Mouse (Mus musculus) stomach, embryonic 14.5 days (tissue): ENCODE results near the gene Hnrnpa3. TPM values are rescaled to one million over a fixed set of nuclear protein-coding genes. Genes with fewer than 3 reads are reported as not detected.
A peak's percentile ranks its signal among the peaks of the same experiment; 100 is the strongest.

Experiments used
- ATAC-seq: fragments of 200-750 bp; cut with Nextera tagmentation; 2 replicates; pipeline ENCODE4 v1.8.0; 2017; ENCODE audit warnings: low read depth, moderate TSS enrichment; ENCODE audit not compliant: insufficient number of reproducible peaks, insufficient read depth, low FRiP score
- H3K27ac ChIP-seq: fragments of 300-500 bp; sonication (generic); 2 replicates; pipeline ENCODE4 v1.5.1; 2014; ENCODE audit warnings: mild to moderate bottlenecking, low read length, moderate library complexity, mixed read lengths
- H3K27me3 ChIP-seq: fragments of 300-500 bp; sonication (generic); 2 replicates; pipeline ENCODE4 v1.6.1; 2014; ENCODE audit warnings: low read length, control low read depth, mixed read lengths; ENCODE audit not compliant: control insufficient read depth, insufficient read depth
- H3K36me3 ChIP-seq: fragments of 300-500 bp; sonication (generic); 2 replicates; pipeline ENCODE4 v1.6.1; 2014; ENCODE audit warnings: mild to moderate bottlenecking, control low read depth, low read length, moderate library complexity, mixed read lengths; ENCODE audit not compliant: control insufficient read depth, insufficient read depth
- H3K4me1 ChIP-seq: fragments of 300-500 bp; sonication (generic); 2 replicates; pipeline ENCODE4 v1.6.1; 2014; ENCODE audit warnings: low read length, control low read depth, mixed read lengths; ENCODE audit not compliant: control insufficient read depth, insufficient read depth
- H3K4me2 ChIP-seq: fragments of 300-500 bp; sonication (generic); replicated peaks from 2 replicates; pipeline ENCODE4 v1.6.1; 2014; ENCODE audit warnings: low read depth, low read length, control low read depth
- H3K4me3 ChIP-seq: fragments of 300-500 bp; sonication (generic); 2 replicates; pipeline ENCODE4 v1.5.1; 2014; ENCODE audit warnings: low read depth, low read length, control low read depth
- H3K9ac ChIP-seq: fragments of 300-500 bp; sonication (generic); replicated peaks from 2 replicates; pipeline ENCODE4 v1.6.1; 2014; ENCODE audit warnings: low read depth, mild to moderate bottlenecking, control low read depth, low read length, moderate library complexity, mixed read lengths
- H3K9me3 ChIP-seq: fragments of 300-500 bp; sonication (generic); 2 replicates; pipeline ENCODE4 v1.6.1; 2016; ENCODE audit warnings: low read depth, low read length, control low read depth; ENCODE audit not compliant: control insufficient read depth
- WGBS: fragments of 180-500 bp; shearing (Covaris S2); extraction: QIAGEN DNeasy Blood & Tissue Kit; methylation state at CpG from one replicate; pipeline ENCODE4 v1.1.7; 2014; 5-methylcytosine and 5-hydroxymethylcytosine counted together
- polyA plus RNA-seq: library from polyadenylated mRNA; unstranded; fragments of >200 nt; fragmentation: Nextera tagmentation; extraction: Ambion mirVana; gene quantifications from 2 replicates; pipeline ENCODE4 v1.2.1, GENCODE M21; 2014

Gene Hnrnpa3
- polyA plus RNA-seq, 1 experiment from 2014 or later = 247 TPM

- no peak overlapping the region for H3K4me3 ChIP-seq
- H3K4me1 ChIP-seq = peaks cover 3% of the 10 kb centered on the region; the same call in 1 of the 2 replicates
- no peaks in the 10 kb centered on the region for H3K36me3 ChIP-seq
- H3K27me3 ChIP-seq = no peaks in the 10 kb centered on the region
- WGBS = 62% methylated on average over 8 of the region's 8 CpGs
- no peak overlapping the region for H3K9ac ChIP-seq
- ATAC-seq = peak; percentile 75; the same call in 1 of the 2 replicates
- no peak overlapping the region for H3K4me2 ChIP-seq
- 0 out of 2 replicates have a peak, but pooled peaks cover 2% of the 10 kb centered on the region for H3K9me3 ChIP-seq
- H3K27ac ChIP-seq = peak overlapping the region; percentile 15; the same call in 1 of the 2 replicates
Measured at GRCm38 (mm10) chr2:75642795-75643550, 16.1 kb upstream of the Hnrnpa3 start.

GRCm38 (mm10) chr2:75643950-75644349 is 15.1 kb upstream of the Hnrnpa3 start:
- no peak for ATAC-seq
- Histone ChIP-seq H3K4me2 (no peak overlapping the region), H3K4me1 (peaks cover 3% of the 10 kb centered on the region; the same call in 1 of the 2 replicates), H3K27me3 (no peaks in the 10 kb centered on the region), H3K27ac (no peak overlapping the region), H3K36me3 (no peaks in the 10 kb centered on the region), H3K9ac (no peak overlapping the region), H3K9me3 (0 out of 2 replicates have a peak, but pooled peaks cover 2% of the 10 kb centered on the region), H3K4me3 (no peak overlapping the region)
- WGBS = 79% methylated on average over 6 of the region's 6 CpGs

GRCm38 (mm10) chr2:75645251-75645650 is 13.8 kb upstream of the Hnrnpa3 start:
- H3K36me3 ChIP-seq = no peaks in the 10 kb centered on the region
- ATAC-seq = no peak
- 92% methylated on average over 12 of the region's 12 CpGs for WGBS
- H3K4me3 ChIP-seq = no peak overlapping the region
- H3K27ac ChIP-seq = no peak overlapping the region
- H3K27me3 ChIP-seq = no peaks in the 10 kb centered on the region
- no peak overlapping the region for H3K9ac ChIP-seq
- no peak overlapping the region for H3K4me2 ChIP-seq
- 0 out of 2 replicates have a peak, but pooled peaks cover 2% of the 10 kb centered on the region for H3K9me3 ChIP-seq
- H3K4me1 ChIP-seq = peaks cover 3% of the 10 kb centered on the region; the same call in 1 of the 2 replicates

- Histone ChIP-seq H3K9ac (no peak overlapping the region), H3K9me3 (no peaks in the 10 kb centered on the region), H3K4me3 (no peak overlapping the region), H3K4me1 (no peaks in the 10 kb centered on the region), H3K27me3 (no peaks in the 10 kb centered on the region), H3K27ac (no peak overlapping the region), H3K4me2 (no peak overlapping the region), H3K36me3 (no peaks in the 10 kb centered on the region)
- no peak for ATAC-seq
- WGBS = 83% methylated on average over 1 of the region's 1 CpGs
Measured at GRCm38 (mm10) chr2:75650437-75650836, 8.6 kb upstream of the Hnrnpa3 start.

GRCm38 (mm10) chr2:75653150-75653549 is 5.9 kb upstream of the Hnrnpa3 start:
- Histone ChIP-seq H3K4me2 (no peak overlapping the region), H3K9ac (no peak overlapping the region), H3K4me3 (no peak overlapping the region), H3K27ac (no peak overlapping the region), H3K36me3 (no peaks in the 10 kb centered on the region), H3K9me3 (no peaks in the 10 kb centered on the region), H3K27me3 (no peaks in the 10 kb centered on the region), H3K4me1 (peaks cover 3% of the 10 kb centered on the region; the same call in 1 of the 2 replicates)
- ATAC-seq = no peak

GRCm38 (mm10) chr2:75654679-75655078 is 4.4 kb upstream of the Hnrnpa3 start:
- Histone ChIP-seq H3K27ac (no peak overlapping the region), H3K4me2 (no peak overlapping the region), H3K9me3 (no peaks in the 10 kb centered on the region), H3K36me3 (no peaks in the 10 kb centered on the region), H3K27me3 (no peaks in the 10 kb centered on the region), H3K9ac (no peak overlapping the region), H3K4me1 (peaks cover 3% of the 10 kb centered on the region; the same call in 1 of the 2 replicates), H3K4me3 (no peak overlapping the region)
- ATAC-seq = no peak
- 79% methylated on average over 1 of the region's 1 CpGs for WGBS

- ATAC-seq = no peak
- peak overlapping the region; percentile 99; the same call in 1 of the 2 replicates for H3K27ac ChIP-seq
- no peak overlapping the region for H3K4me2 ChIP-seq
- 92% methylated on average over 5 of the region's 5 CpGs for WGBS
- no peaks in the 10 kb centered on the region for H3K27me3 ChIP-seq
- no peak overlapping the region for H3K9ac ChIP-seq
- H3K4me1 ChIP-seq = peaks cover 13% of the 10 kb centered on the region
- H3K9me3 ChIP-seq = no peaks in the 10 kb centered on the region
- H3K36me3 ChIP-seq = peaks cover 10% of the 10 kb centered on the region; the same call in 1 of the 2 replicates
- H3K4me3 ChIP-seq = no peak overlapping the region
Measured at GRCm38 (mm10) chr2:75656924-75657323, 2.1 kb upstream of the Hnrnpa3 start.

GRCm38 (mm10) chr2:75657907-75658691 is 962 bp upstream of the Hnrnpa3 start:
- no peak for ATAC-seq
- Histone ChIP-seq H3K4me1 (peaks cover 13% of the 10 kb centered on the region), H3K4me3 (peak overlapping the region; percentile 86), H3K36me3 (peaks cover 18% of the 10 kb centered on the region), H3K9me3 (no peaks in the 10 kb centered on the region), H3K27me3 (no peaks in the 10 kb centered on the region), H3K9ac (peak overlapping the region; percentile 90), H3K4me2 (peak overlapping the region; percentile 73), H3K27ac (peak overlapping the region; percentile 99)
- WGBS = 3% methylated on average over 18 of the region's 18 CpGs
